Mouse (Mus musculus): ENCODE results near the gene Ppt2. TPM values are rescaled to one million over a fixed set of nuclear protein-coding genes. Genes with fewer than 3 reads are reported as not detected.

Gene Ppt2
- polyA plus RNA-seq, 1 experiment from 2014 or later = 20.3 TPM

- Histone ChIP-seq H3K9ac (no peak overlapping the region), H3K36me3 (replicated peaks) (peaks cover 57% of the 10 kb centered on the region), H3K27me3 (peaks cover 9% of the 10 kb centered on the region), H3K4me3 (replicated peaks) (no peak overlapping the region), H3K27ac (no peak overlapping the region), H3K9me3 (no peaks in the 10 kb centered on the region), H3K4me2 (no peak overlapping the region), H3K4me1 (peaks cover 4% of the 10 kb centered on the region; the same call in 1 of the 2 replicates)
- WGBS = 96% methylated on average over 13 of the region's 13 CpGs
- ATAC-seq (ENCODE audit: low FRiP score) = no peak
These were observed 26.1 kb upstream of the Ppt2 start for GRCm38 (mm10) chr17:34654392-34654791.

DNA sequence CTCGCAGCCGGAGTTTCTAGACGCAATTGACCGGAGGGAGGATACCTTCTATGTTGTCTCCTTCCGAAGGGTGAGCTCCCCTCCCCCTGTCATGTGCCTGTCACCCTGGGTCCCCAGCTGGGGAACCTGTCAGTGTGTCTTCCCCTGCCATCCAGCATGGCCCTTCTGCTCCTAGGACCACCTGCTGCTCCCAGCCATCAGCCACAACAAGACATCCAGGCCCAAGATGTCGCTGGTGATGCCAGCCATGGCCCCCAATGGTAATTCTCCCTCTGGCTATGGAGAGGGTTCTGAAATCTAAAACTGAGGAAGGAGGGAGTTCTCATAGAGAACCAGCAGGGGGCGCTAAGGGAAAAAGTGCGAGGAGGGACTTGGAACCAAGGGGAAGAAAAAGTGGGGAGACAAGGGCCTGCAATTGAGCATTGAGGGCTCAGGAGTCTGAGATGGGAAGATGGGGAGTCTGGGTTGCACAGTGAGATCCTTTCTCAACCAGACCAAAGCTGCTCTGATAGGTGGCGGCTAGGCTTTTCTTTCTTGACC, 25.5 kb upstream of the Ppt2 start:
- Histone ChIP-seq H3K4me3 (replicated peaks) (no peak overlapping the region), H3K27ac (no peak overlapping the region), H3K36me3 (replicated peaks) (peaks cover 62% of the 10 kb centered on the region), H3K27me3 (peaks cover 3% of the 10 kb centered on the region), H3K4me1 (peaks cover 4% of the 10 kb centered on the region; the same call in 1 of the 2 replicates), H3K9ac (no peak overlapping the region), H3K4me2 (no peak overlapping the region), H3K9me3 (no peaks in the 10 kb centered on the region)
- no peak for ATAC-seq (ENCODE audit: low FRiP score)
- 65% methylated on average over 9 of the region's 9 CpGs for WGBS

DNA sequence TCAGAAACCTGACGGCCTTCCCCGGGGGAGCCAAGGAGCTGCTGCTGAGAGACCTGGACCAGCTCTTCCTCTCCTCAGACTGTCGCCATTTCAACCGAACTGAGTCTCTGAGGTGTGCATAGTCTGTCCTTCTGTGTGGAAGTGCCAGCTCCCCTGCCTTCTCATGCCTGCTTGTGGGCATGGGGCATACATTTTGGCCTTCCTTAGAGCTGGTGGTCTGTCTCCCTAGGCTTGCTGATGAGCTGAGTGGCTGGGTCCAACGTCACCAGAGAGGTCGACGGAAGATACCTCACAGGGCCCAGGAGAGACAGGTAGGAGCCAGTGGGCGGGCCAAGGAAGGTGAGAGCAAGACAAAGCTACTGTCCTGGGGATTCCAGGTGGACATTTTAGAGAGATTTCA, 24.7 kb upstream of the Ppt2 start:
- no peak overlapping the region for H3K27ac ChIP-seq
- H3K27me3 ChIP-seq = no peaks in the 10 kb centered on the region
- no peaks in the 10 kb centered on the region for H3K9me3 ChIP-seq
- peaks cover 12% of the 10 kb centered on the region for H3K4me1 ChIP-seq
- H3K4me3 ChIP-seq (replicated peaks) = no peak overlapping the region
- no peak overlapping the region for H3K9ac ChIP-seq
- 94% methylated on average over 8 of the region's 8 CpGs for WGBS
- peaks cover 62% of the 10 kb centered on the region for H3K36me3 ChIP-seq (replicated peaks)
- no peak for ATAC-seq (ENCODE audit: low FRiP score)
- H3K4me2 ChIP-seq = no peak overlapping the region

GRCm38 (mm10) chr17:34652546-34652945, 24.2 kb upstream of the Ppt2 start:
- Histone ChIP-seq H3K4me3 (replicated peaks) (no peak overlapping the region), H3K27ac (no peak overlapping the region), H3K4me1 (peaks cover 17% of the 10 kb centered on the region), H3K36me3 (replicated peaks) (peaks cover 62% of the 10 kb centered on the region), H3K9me3 (no peaks in the 10 kb centered on the region), H3K27me3 (no peaks in the 10 kb centered on the region), H3K9ac (no peak overlapping the region), H3K4me2 (no peak overlapping the region)
- 89% methylated on average over 10 of the region's 10 CpGs for WGBS
- no peak for ATAC-seq (ENCODE audit: low FRiP score)

GRCm38 (mm10) chr17:34651507-34652221, 23.4 kb upstream of the Ppt2 start:
- ATAC-seq (ENCODE audit: low FRiP score) = no peak
- H3K36me3 ChIP-seq (replicated peaks) = peaks cover 62% of the 10 kb centered on the region
- 49% methylated on average over 19 of the region's 19 CpGs for WGBS

GRCm38 (mm10) chr17:34650781-34651180, 22.5 kb upstream of the Ppt2 start:
- Histone ChIP-seq H3K27ac (no peak overlapping the region), H3K27me3 (no peaks in the 10 kb centered on the region), H3K9me3 (no peaks in the 10 kb centered on the region), H3K4me1 (peaks cover 23% of the 10 kb centered on the region), H3K9ac (no peak overlapping the region), H3K4me2 (no peak overlapping the region), H3K4me3 (replicated peaks) (no peak overlapping the region), H3K36me3 (replicated peaks) (peaks cover 67% of the 10 kb centered on the region)
- no peak for ATAC-seq (ENCODE audit: low FRiP score)
- WGBS = 94% methylated on average over 14 of the region's 14 CpGs

More at GRCm38 (mm10) chr17:34651507-34652221, 23.4 kb upstream of the Ppt2 start:
- peak overlapping the region; percentile 12; the same call in 1 of the 2 replicates for H3K9ac ChIP-seq
- H3K4me2 ChIP-seq = no peak overlapping the region
- no peaks in the 10 kb centered on the region for H3K9me3 ChIP-seq
- H3K4me1 ChIP-seq = peaks cover 19% of the 10 kb centered on the region
- no peak overlapping the region for H3K4me3 ChIP-seq (replicated peaks)
- H3K27ac ChIP-seq = no peak overlapping the region
- H3K27me3 ChIP-seq = no peaks in the 10 kb centered on the region

- Histone ChIP-seq H3K36me3 (replicated peaks) (peaks cover 55% of the 10 kb centered on the region), H3K9ac (no peak overlapping the region), H3K27me3 (no peaks in the 10 kb centered on the region), H3K4me1 (peaks cover 32% of the 10 kb centered on the region), H3K4me2 (no peak overlapping the region), H3K27ac (no peak overlapping the region), H3K4me3 (replicated peaks) (no peak overlapping the region), H3K9me3 (no peaks in the 10 kb centered on the region)
- no peak for ATAC-seq (ENCODE audit: low FRiP score)
- WGBS = 90% methylated on average over 18 of the region's 18 CpGs
These were observed 21.0 kb upstream of the Ppt2 start for GRCm38 (mm10) chr17:34649106-34649864.

- Histone ChIP-seq H3K9ac (peak overlapping the region; percentile 89; the same call in 1 of the 2 replicates), H3K27ac (no peak overlapping the region), H3K9me3 (no peaks in the 10 kb centered on the region), H3K27me3 (no peaks in the 10 kb centered on the region), H3K4me2 (peak overlapping the region; percentile 91), H3K4me1 (peaks cover 32% of the 10 kb centered on the region), H3K4me3 (replicated peaks) (peak overlapping the region; percentile 88), H3K36me3 (replicated peaks) (peaks cover 49% of the 10 kb centered on the region)
- WGBS = 85% methylated on average over 16 of the region's 16 CpGs
- no peak for ATAC-seq (ENCODE audit: low FRiP score)
These were observed 20.0 kb upstream of the Ppt2 start for GRCm38 (mm10) chr17:34648141-34648890.

GRCm38 (mm10) chr17:34646906-34647787, 18.8 kb upstream of the Ppt2 start, which contains the start of gene Atf6b:
Atf6b (plus strand) TSS chr17:34647146.
- ATAC-seq (ENCODE audit: low FRiP score) = peak; percentile 96
- no peaks in the 10 kb centered on the region for H3K27me3 ChIP-seq
- H3K36me3 ChIP-seq (replicated peaks) = peaks cover 38% of the 10 kb centered on the region
- peak within 1 kb of the TSS; percentile 54 for H3K27ac ChIP-seq
- H3K9ac ChIP-seq = peak within 1 kb of the TSS; percentile 89
- peaks cover 32% of the 10 kb centered on the region for H3K4me1 ChIP-seq
- peak within 1 kb of the TSS; percentile 91 for H3K4me2 ChIP-seq
- 2% methylated on average over 66 of the region's 66 CpGs for WGBS
- no peaks in the 10 kb centered on the region for H3K9me3 ChIP-seq
- peak within 1 kb of the TSS; percentile 88 for H3K4me3 ChIP-seq (replicated peaks)

- no peaks in the 10 kb centered on the region for H3K9me3 ChIP-seq
- peaks cover 26% of the 10 kb centered on the region for H3K36me3 ChIP-seq (replicated peaks)
- 0 out of 2 replicates have a peak overlapping the region, but pooled peaks have one; percentile 31 for H3K27ac ChIP-seq
- ATAC-seq (ENCODE audit: low FRiP score) = no peak
- no peak overlapping the region for H3K9ac ChIP-seq
- WGBS = 92% methylated on average over 30 of the region's 30 CpGs
- no peaks in the 10 kb centered on the region for H3K27me3 ChIP-seq
- H3K4me1 ChIP-seq = peaks cover 38% of the 10 kb centered on the region
- peak overlapping the region; percentile 59 for H3K4me2 ChIP-seq
- H3K4me3 ChIP-seq (replicated peaks) = peak overlapping the region; percentile 54; the same call in 1 of the 2 replicates
These were observed 17.7 kb upstream of the Ppt2 start for GRCm38 (mm10) chr17:34645831-34646511.

Data from forebrain, embryonic 12.5 days (tissue).